Mouse (Mus musculus) stomach, embryonic 16.5 days (tissue): ENCODE results near the gene Fabp7. TPM values are rescaled to one million over a fixed set of nuclear protein-coding genes. Genes with fewer than 3 reads are reported as not detected.
A peak's percentile ranks its signal among the peaks of the same experiment; 100 is the strongest.

Source experiments
- ATAC-seq: fragments of 200-750 bp; cut with Nextera tagmentation; 2 replicates; pipeline ENCODE4 v1.8.0; 2017; ENCODE audit warnings: moderate number of reproducible peaks, moderate TSS enrichment; ENCODE audit not compliant: insufficient read depth, low FRiP score
- H3K27ac ChIP-seq: fragments of 300-500 bp; sonication (generic); 2 replicates; pipeline ENCODE4 v1.5.1; 2014; ENCODE audit warnings: low read length
- H3K27me3 ChIP-seq: fragments of 300-500 bp; sonication (generic); 2 replicates; pipeline ENCODE4 v1.6.1; 2014; ENCODE audit warnings: low read length, control low read depth, mixed read lengths; ENCODE audit not compliant: control insufficient read depth, insufficient read depth
- H3K36me3 ChIP-seq: fragments of 300-500 bp; sonication (generic); 2 replicates; pipeline ENCODE4 v1.6.1; 2014; ENCODE audit warnings: low read length; ENCODE audit not compliant: control insufficient read depth, insufficient read depth
- H3K4me1 ChIP-seq: fragments of 300-500 bp; sonication (generic); 2 replicates; pipeline ENCODE4 v1.6.1; 2014; ENCODE audit warnings: low read length, control low read depth, mixed read lengths; ENCODE audit not compliant: control insufficient read depth, insufficient read depth
- H3K4me2 ChIP-seq: fragments of 300-500 bp; sonication (generic); 2 replicates; pipeline ENCODE4 v1.6.1; 2014; ENCODE audit warnings: low read depth, low read length, mixed read lengths
- H3K4me3 ChIP-seq: fragments of 300-500 bp; sonication (generic); replicated peaks from 2 replicates; pipeline ENCODE4 v1.5.1; 2014; ENCODE audit warnings: mild to moderate bottlenecking, low read length
- H3K9ac ChIP-seq: fragments of 300-500 bp; sonication (generic); 2 replicates; pipeline ENCODE4 v1.6.1; 2014; ENCODE audit warnings: low read length
- H3K9me3 ChIP-seq: fragments of 300-500 bp; sonication (generic); replicated peaks from 2 replicates; pipeline ENCODE4 v1.6.1; 2016; ENCODE audit warnings: low read length, control low read depth; ENCODE audit not compliant: control insufficient read depth
- WGBS: fragments of 180-500 bp; shearing (Covaris S2); extraction: QIAGEN DNeasy Blood & Tissue Kit; methylation state at CpG from one replicate; pipeline ENCODE4 v1.1.7; 2014; 5-methylcytosine and 5-hydroxymethylcytosine counted together
- polyA plus RNA-seq: library from polyadenylated mRNA; unstranded; fragments of >200 nt; fragmentation: Nextera tagmentation; extraction: Ambion mirVana; gene quantifications from 2 replicates; pipeline ENCODE4 v1.2.1, GENCODE M21; 2015

Fabp7 gene
- polyA plus RNA-seq, 1 experiment from 2014 or later, result 52.9 TPM

- no peak overlapping the region for H3K4me3 ChIP-seq
- H3K4me2 ChIP-seq, result no peak overlapping the region
- H3K9ac ChIP-seq, result no peak overlapping the region
- ATAC-seq, result peak; percentile 56; the same call in 1 of the 2 replicates
- H3K36me3 ChIP-seq, result no peaks in the 10 kb centered on the region
- no peak overlapping the region for H3K27ac ChIP-seq
- H3K27me3 ChIP-seq, result no peaks in the 10 kb centered on the region
- H3K9me3 ChIP-seq, result no peaks in the 10 kb centered on the region
- peaks cover 2% of the 10 kb centered on the region; the same call in 1 of the 2 replicates for H3K4me1 ChIP-seq
- WGBS, result 32% methylated on average over 3 of the region's 3 CpGs
These were observed 37.8 kb downstream of the Fabp7 start for GRCm38 (mm10) chr10:57822473-57822872.

DNA sequence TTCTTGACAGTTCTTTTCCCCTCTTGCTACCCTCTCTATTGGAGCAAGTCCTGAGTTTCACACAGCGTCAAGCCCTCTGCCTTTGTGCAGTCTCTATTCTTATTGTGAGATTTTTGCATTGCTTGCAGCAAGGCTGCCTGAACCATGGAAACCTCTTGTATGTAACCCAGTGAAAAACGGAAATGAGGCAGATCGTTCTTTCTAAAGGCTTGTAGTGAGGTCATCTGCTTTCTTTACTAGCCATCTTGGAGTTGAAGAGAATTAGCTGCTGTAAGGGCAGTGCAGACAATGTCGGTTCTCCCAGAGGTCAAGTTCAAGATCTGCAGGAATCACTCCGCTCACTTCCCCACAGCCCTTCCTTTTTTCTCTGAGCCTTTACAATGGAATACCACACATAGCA is 44.0 kb downstream of the Fabp7 start:
- no peak overlapping the region for H3K27ac ChIP-seq
- H3K27me3 ChIP-seq, result no peaks in the 10 kb centered on the region
- no peaks in the 10 kb centered on the region for H3K36me3 ChIP-seq
- 70% methylated on average over 5 of the region's 5 CpGs for WGBS
- H3K4me3 ChIP-seq, result no peak overlapping the region
- H3K9me3 ChIP-seq, result no peaks in the 10 kb centered on the region
- no peak overlapping the region for H3K9ac ChIP-seq
- ATAC-seq, result no peak
- H3K4me2 ChIP-seq, result no peak overlapping the region
- no peaks in the 10 kb centered on the region for H3K4me1 ChIP-seq

- no peak overlapping the region for H3K9ac ChIP-seq
These were observed 44.9 kb downstream of the Fabp7 start for GRCm38 (mm10) chr10:57829621-57830020.

DNA sequence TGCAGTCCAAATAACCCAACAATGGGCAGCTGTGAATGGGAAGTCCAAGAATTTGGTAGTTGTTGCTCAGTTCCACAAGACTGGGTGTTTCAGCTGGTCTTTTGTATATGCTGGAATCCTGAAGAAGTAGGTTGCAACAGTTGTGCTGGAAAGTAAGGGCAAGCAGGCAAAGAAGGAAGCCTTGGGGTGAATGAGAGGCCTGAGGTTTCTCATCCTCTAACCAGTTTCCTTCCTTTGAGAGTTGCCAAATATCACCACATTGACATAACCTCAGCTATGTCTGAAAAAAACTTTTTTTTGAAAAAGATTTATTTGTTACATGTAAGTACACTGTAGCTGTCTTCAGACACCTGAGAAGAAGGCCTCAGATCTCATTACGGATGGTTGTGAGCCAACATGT is 50.4 kb downstream of the Fabp7 start:
- ATAC-seq, result no peak
- Histone ChIP-seq H3K4me1 (no peaks in the 10 kb centered on the region), H3K4me2 (no peak overlapping the region), H3K4me3 (no peak overlapping the region), H3K27me3 (no peaks in the 10 kb centered on the region), H3K9me3 (no peaks in the 10 kb centered on the region), H3K9ac (no peak overlapping the region), H3K27ac (no peak overlapping the region), H3K36me3 (no peaks in the 10 kb centered on the region)
- WGBS, result 93% methylated on average over 1 of the region's 1 CpGs

More at GRCm38 (mm10) chr10:57829621-57830020, 44.9 kb downstream of the Fabp7 start:
- 86% methylated on average over 3 of the region's 3 CpGs for WGBS
- Histone ChIP-seq H3K4me3 (no peak overlapping the region), H3K9me3 (no peaks in the 10 kb centered on the region), H3K4me1 (no peaks in the 10 kb centered on the region), H3K27ac (no peak overlapping the region), H3K4me2 (no peak overlapping the region), H3K36me3 (no peaks in the 10 kb centered on the region), H3K27me3 (no peaks in the 10 kb centered on the region)
- ATAC-seq, result no peak

- Histone ChIP-seq H3K4me1 (no peaks in the 10 kb centered on the region), H3K36me3 (no peaks in the 10 kb centered on the region), H3K4me3 (no peak overlapping the region), H3K27me3 (no peaks in the 10 kb centered on the region), H3K4me2 (no peak overlapping the region), H3K27ac (no peak overlapping the region), H3K9ac (no peak overlapping the region), H3K9me3 (no peaks in the 10 kb centered on the region)
- no peak for ATAC-seq
These were observed 51.3 kb downstream of the Fabp7 start for GRCm38 (mm10) chr10:57835982-57836381.

Other genes with a start within 250 kb of the Fabp7 start
- gene Pkib, start 152.9 kb upstream of the Fabp7 start, polyA plus RNA-seq, result 2.3 and 3.6 TPM in 2 replicates
- gene Smpdl3a, start 9.5 kb downstream of the Fabp7 start, polyA plus RNA-seq, result 43.8 and 50.4 TPM in 2 replicates